Mouse (Mus musculus) MEL-GATA-1-ER (cell line): ENCODE measurements around the gene Hagh.
A peak's percentile ranks its signal among the peaks of the same experiment; 100 is the strongest.

Experiments
- DNase-seq: peaks from one replicate; pipeline ENCODE4 v3.0.0-alpha.2; 2012; ENCODE audit warnings: low read depth; ENCODE audit errors: extremely low read depth

Gene Hagh

DNA sequence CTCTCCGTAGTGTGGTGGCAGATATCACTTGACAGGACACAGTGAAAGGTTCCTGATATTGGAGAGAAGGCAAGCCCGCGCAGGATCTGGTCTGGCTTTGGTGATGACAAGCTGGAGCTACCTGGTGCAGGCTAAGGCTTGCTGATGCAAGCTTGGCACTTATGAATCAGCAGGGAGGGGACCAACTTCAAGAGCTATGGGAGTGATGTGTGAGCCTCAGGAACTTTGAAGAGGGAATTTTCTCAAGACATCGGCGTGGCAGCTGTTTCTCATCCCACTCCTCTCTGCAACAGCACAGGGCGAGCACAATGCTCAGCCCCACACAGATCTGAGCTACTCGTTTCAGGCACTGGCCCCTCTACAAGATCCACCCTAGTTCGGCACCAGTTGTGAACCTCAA lies at the start of gene Hagh:
Gene Hagh (plus strand): TSS at position 302 of the 400 bp plus-strand sequence.
- no peak for DNase-seq

GRCm38 (mm10) chr17:24792190-24792589 lies 47.8 kb upstream of the Hagh start:
- DNase-seq, result no peak

DNA sequence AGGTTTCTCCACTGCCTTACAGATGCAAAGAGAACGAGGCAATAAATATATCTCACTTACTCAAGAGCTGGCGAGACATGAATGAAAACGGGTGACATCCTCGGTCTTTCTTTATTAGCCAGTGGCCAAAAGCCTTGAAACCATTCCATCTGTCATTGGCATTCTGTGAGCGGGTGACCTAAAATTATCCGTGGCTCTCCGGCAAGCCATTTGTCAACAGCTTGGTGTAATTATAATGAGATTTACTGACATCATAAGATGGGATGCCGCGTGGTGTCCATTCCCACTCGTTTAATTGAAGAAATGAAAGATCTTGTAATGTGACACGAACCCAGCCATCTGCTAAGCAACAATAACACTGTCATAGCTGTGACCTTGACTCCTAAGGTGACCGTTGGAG lies 45.2 kb upstream of the Hagh start:
- DNase-seq, result no peak

GRCm38 (mm10) chr17:24796969-24797368 lies 43.0 kb upstream of the Hagh start:
- DNase-seq, result no peak

DNA sequence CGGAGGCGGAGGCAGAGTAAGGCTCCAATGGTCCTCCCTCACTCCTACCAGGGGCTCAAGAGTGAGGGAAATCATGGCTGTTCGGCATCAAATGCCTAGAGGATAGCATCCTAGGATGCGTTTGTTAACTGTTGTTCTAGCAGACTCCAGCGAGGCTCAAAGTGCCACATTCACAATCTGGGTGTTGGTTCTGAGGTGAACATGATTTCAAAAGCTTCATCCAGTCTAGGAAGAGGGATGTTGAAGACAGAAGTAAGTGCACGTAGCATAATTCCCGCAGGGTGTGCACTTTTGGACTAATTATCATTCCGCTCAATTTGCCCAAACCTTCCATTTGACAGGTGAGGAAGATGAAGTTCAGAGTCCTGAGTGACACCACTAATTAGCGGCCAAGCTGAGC lies 41.7 kb upstream of the Hagh start:
- peak; percentile 91 for DNase-seq

DNA sequence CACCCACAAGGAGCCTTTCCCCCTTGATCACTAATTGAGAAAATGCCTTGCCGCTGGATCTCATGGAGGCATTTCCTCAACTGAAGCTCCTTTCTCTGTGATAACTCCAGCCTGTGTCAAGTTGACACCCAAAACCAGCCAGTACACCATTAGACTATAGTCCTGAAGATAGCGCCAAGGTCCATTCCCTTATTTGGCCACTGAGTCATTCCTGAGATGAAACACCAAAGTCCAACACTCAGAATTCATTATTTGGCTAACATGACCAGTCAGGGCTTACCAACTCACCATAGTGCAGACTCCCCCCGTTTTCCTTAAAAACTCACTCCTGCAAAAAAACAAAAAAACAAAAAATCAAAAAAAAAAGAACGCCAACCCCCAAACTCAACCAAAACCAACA lies 40.5 kb upstream of the Hagh start:
- no peak for DNase-seq

DNA sequence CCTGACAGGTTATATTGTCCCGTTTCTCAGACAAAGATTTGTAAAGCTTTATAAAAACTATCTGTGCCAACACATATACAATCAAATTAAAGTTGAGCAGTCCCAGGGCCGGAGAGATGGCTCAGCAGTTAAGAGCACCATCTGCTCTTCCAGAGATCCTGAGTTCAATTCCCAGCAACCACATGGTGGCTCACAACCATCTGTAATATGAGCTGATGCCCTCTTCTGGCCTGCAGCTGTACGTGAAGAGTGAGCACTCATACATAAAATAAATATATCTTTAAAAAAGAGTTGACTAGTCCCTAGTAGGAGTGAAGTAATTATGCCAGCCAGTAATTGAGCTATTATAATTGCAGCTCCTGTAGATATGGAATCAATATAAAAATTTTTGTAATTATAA lies 39.4 kb upstream of the Hagh start:
- no peak for DNase-seq

GRCm38 (mm10) chr17:24803952-24804951 lies 35.7 kb upstream of the Hagh start, which contains the start of gene Meiob:
Gene Meiob, plus strand, starts transcription at chr17:24804289.
- DNase-seq, result peak; percentile 50

- no peak for DNase-seq
These were observed 28.7 kb upstream of the Hagh start for GRCm38 (mm10) chr17:24811211-24811610.

DNA sequence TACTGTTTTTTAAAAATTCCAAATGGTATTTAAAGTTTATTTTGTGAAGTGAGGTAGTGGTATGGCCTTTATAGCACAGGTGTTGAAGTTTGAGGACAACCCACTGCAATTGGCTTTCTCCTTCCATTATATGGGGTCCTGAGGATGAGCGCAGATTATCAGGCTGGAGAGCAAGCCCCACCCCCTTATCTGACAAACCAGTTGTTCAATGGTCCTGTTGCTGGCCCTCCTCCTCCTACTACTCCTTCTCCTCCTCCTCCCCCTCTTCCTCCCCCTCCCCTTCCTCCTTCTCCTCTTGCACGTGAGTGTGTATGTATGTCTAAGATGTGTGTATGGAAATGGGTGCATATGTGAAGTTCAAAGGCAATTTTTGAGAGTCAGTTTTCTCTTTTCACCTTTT lies 27.7 kb upstream of the Hagh start:
- no peak for DNase-seq

- DNase-seq, result no peak
These were observed 24.7 kb upstream of the Hagh start for GRCm38 (mm10) chr17:24815256-24815655.

DNA sequence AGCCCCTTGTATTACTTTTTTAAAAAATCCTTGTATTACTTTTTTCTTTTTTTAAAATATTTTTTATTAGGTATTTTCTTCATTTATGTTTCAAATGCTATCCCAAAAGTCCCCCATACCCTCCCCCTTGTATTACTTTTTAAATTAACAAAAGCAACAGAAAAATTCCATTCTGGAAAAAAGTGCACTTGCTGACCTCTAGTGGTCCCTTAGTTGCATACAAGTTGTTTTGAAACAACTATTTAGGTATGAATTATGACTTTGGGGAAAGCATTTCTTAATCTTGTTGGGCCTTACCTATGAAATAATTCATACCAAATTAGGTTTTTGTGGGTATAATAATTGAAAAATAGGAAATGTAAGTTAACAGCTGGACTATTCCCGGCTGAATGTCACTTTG lies 22.4 kb upstream of the Hagh start:
- DNase-seq, result no peak

- DNase-seq, result no peak
These were observed 21.8 kb upstream of the Hagh start for GRCm38 (mm10) chr17:24818172-24818571.

- DNase-seq, result no peak
These were observed 20.5 kb upstream of the Hagh start for GRCm38 (mm10) chr17:24819469-24819868.

DNA sequence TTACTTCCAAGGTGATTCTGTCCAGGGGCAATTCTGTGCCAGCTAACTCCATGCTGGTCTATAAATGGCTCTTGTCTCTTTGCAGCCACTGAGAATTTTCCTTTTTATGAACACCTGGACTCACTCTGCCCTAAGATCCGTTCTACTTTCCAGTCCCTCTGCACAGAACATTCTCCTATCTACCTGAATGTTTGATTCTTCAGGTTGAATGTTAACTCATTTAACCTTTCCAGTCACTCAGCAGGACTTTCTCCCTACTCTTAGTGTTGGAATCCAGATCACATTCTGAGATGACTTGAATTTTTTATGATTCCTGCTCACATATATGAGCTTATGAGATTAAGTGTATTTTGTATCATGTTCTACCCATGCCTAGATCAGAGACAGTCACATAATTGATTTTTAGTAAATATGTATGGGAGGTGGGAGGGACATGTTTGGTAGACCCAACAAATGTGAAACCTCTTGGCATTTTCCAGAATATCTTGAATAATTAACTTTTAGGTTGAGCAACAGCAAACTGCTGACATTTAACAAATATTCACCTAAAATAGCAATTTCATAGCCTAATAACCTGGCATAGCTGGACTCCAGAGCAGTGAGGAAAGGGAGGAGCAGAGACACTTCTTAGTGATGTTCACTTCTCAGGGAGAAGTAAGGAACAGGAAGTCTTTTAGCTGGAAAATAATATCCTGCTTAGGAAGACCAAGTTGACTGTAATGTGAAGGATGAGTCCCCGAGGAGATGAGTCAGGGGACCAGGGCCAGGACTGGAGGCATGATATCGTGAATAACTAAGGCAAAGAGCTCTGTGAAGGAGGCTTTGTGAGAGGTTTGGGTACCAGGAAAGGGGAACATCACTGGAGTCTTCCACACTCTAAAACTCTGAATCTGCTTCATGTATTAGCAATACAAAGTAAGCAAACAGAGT lies 18.3 kb upstream of the Hagh start:
- DNase-seq, result no peak

DNA sequence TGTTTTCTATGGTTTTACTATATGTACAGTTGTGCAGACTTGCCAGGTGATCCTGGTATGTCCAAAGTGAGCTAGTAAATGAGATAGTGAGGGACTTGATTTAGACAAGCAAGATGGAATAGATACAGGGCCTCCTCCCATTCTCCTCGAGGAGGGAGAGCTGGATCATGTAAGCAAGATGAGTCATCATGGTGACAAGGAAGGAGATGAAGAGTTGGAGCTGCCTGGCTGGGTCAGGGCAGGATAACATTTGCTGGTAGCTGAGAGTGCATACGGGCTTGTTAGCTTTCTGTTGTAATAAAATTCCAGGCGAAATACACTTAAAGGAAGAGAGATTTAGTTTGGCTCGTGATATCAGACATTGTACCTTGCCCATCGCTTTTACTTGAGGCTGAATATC lies 398 bp downstream of the Hagh start:
- DNase-seq, result no peak

- DNase-seq, result no peak
These were observed 1.2 kb downstream of the Hagh start for GRCm38 (mm10) chr17:24841133-24841532.

DNA sequence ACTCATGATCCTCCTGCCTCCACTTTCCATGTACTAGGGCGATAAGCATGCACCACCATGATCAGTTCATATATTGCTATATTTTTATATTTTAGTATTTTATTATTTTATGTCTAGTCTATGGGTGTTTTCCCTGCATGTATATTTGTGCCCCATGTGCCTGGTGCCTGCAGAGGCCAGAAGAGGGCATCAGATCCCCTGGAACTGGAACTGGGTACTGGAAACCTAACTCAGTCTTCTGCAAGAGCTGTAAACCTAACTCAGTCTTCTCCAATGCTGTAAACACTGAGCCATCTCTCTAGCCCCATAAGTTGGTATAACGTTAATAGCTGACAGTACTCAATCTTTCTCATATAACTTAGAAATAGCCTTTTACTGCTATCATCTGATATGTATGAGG lies 2.7 kb downstream of the Hagh start:
- no peak for DNase-seq

DNA sequence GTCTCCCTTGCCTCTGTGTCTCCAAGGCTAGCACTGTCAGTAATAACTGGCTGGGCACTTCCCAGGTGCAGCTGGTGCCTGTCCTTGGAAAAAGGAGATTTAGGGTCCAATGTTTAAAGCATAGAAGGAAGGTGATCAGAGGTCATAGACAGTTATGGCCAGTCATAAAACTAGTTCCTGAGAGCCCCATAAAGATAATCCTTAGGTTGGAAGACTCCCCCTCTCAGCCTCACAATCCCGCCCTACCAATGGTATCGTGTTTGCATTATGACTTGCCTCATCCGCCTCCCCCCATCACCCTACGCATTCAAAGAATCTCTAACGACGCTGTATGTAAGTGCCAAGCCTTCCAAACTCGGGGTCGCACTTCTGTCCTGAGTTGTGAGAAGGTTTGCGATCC lies 4.6 kb downstream of the Hagh start:
- DNase-seq, result no peak

GRCm38 (mm10) chr17:24847386-24847785 lies 7.4 kb downstream of the Hagh start:
- no peak for DNase-seq

GRCm38 (mm10) chr17:24848600-24849031 lies 8.7 kb downstream of the Hagh start:
- peak; percentile 36 for DNase-seq

DNA sequence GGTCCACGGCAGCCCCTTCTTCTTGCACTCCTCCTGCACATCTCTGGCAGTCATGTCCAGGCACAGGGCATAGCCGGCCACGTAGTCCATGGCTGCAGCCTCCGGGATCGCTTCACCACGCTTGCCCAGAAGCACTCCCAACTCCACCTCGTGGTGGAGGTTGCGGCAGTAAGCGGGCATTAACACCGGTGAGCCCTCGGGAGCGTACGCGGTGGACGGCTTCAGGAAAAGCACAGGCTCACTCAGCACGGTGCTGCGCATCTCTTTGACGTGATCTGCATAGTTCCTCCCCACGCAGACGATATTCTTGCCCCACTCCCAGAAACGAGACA lies 9.8 kb downstream of the Hagh start:
- no peak for DNase-seq
